Mouse (Mus musculus): ENCODE results near the gene Gpr22. TPM values are rescaled to one million over a fixed set of nuclear protein-coding genes. Genes with fewer than 3 reads are reported as not detected.

The Gpr22 gene
- 19.2 and 22.4 TPM in 2 replicates for polyA plus RNA-seq (2015; fragmentation: Nextera tagmentation; extraction: Ambion mirVana)

GRCm38 (mm10) chr12:31713600-31713999, at the start of gene Gpr22:
Gene Gpr22, minus strand, starts transcription at chr12:31713947.
- Histone ChIP-seq H3K27ac (peak within 1 kb of the TSS; percentile 91), H3K9ac (peak within 1 kb of the TSS; percentile 71), H3K36me3 (replicated peaks) (no peaks in the 10 kb centered on the region), H3K4me2 (peak within 1 kb of the TSS; percentile 49), H3K9me3 (no peaks in the 10 kb centered on the region), H3K27me3 (replicated peaks) (no peaks in the 10 kb centered on the region), H3K4me1 (peaks cover 17% of the 10 kb centered on the region), H3K4me3 (peak within 1 kb of the TSS; percentile 53)
- ATAC-seq (replicated peaks), result peak; percentile 96
- 14% methylated on average over 6 of the region's 6 CpGs for WGBS

- H3K4me1 ChIP-seq, result no peaks in the 10 kb centered on the region
- H3K4me3 ChIP-seq, result no peak overlapping the region
- WGBS, result 49% methylated on average over 2 of the region's 2 CpGs
- H3K4me2 ChIP-seq, result no peak overlapping the region
- H3K27me3 ChIP-seq (replicated peaks), result no peaks in the 10 kb centered on the region
- no peaks in the 10 kb centered on the region for H3K36me3 ChIP-seq (replicated peaks)
- ATAC-seq (replicated peaks), result no peak
- no peak overlapping the region for H3K27ac ChIP-seq
- no peaks in the 10 kb centered on the region for H3K9me3 ChIP-seq
- H3K9ac ChIP-seq, result no peak overlapping the region
Measured at GRCm38 (mm10) chr12:31755885-31756755, 42.4 kb upstream of the Gpr22 start.

DNA sequence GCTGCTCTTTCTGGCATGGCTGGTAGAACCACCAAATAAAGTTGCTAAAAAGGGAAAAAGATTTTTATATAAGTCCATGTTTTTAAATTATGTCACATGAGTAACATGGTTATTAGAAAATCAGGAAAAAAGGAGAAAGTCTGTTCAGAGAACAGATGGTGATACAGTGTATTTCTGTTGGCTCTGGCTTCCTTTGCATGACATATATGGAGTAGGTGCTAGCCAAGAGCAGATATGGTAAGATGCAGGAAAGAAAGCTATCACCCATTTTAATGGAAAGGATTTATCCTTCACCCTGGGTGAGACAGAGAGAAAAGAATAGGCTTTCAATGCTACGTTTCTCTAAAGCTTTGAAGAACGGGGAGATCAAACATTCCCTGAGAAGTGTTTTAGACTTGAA, 40.7 kb upstream of the Gpr22 start:
- Histone ChIP-seq H3K4me1 (no peaks in the 10 kb centered on the region), H3K9ac (no peak overlapping the region), H3K36me3 (replicated peaks) (no peaks in the 10 kb centered on the region), H3K9me3 (no peaks in the 10 kb centered on the region), H3K27me3 (replicated peaks) (no peaks in the 10 kb centered on the region), H3K4me3 (no peak overlapping the region), H3K4me2 (no peak overlapping the region), H3K27ac (no peak overlapping the region)
- ATAC-seq (replicated peaks), result no peak
- WGBS, result 36% methylated on average over 2 of the region's 2 CpGs

DNA sequence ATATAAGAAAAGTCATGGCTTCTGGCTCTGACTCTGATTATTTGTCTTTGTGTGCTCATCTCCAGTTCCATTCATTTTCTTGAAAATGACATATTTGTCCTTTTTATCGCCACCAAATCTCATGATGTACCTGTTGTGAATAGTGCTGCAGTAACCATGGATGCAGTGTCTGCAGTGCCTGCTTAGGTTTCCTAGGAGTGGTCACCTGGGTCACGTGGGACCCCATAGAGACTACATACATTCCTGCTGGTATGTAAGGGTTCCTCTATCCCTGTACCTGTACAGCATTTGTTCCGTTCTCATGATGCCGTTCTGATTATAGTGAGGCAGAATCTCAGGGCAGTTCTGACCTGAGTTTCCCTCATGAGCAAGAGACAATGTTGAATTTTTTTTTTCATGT, 36.1 kb upstream of the Gpr22 start:
- Histone ChIP-seq H3K4me3 (no peak overlapping the region), H3K27me3 (replicated peaks) (no peaks in the 10 kb centered on the region), H3K27ac (no peak overlapping the region), H3K9me3 (no peaks in the 10 kb centered on the region), H3K4me1 (no peaks in the 10 kb centered on the region), H3K9ac (no peak overlapping the region), H3K4me2 (no peak overlapping the region), H3K36me3 (replicated peaks) (no peaks in the 10 kb centered on the region)
- no peak for ATAC-seq (replicated peaks)
- WGBS, result 95% methylated on average over 4 of the region's 4 CpGs

DNA sequence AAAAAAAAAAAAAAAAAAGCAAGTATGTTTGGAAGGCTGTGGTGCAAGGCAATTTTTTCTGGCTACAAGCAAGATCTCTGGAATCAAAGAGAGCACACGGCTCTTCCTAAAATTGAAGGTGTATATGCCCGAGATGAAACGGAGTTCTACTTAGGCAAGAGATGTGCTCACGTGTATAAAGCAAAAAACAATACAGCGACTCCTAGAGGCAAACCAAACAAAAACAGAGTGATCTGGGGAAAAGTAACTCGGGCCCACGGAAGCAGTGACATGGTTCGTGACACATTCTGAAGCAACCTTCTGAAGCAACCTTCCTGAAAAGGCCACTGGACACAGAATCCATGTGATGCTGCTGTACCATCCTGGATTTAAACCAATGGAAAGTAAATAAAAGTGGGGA, 33.6 kb upstream of the Gpr22 start:
- Histone ChIP-seq H3K4me2 (no peak overlapping the region), H3K36me3 (replicated peaks) (no peaks in the 10 kb centered on the region), H3K27ac (no peak overlapping the region), H3K9ac (no peak overlapping the region), H3K4me1 (no peaks in the 10 kb centered on the region), H3K9me3 (no peaks in the 10 kb centered on the region), H3K27me3 (replicated peaks) (no peaks in the 10 kb centered on the region), H3K4me3 (no peak overlapping the region)
- ATAC-seq (replicated peaks), result no peak
- 88% methylated on average over 8 of the region's 8 CpGs for WGBS

DNA sequence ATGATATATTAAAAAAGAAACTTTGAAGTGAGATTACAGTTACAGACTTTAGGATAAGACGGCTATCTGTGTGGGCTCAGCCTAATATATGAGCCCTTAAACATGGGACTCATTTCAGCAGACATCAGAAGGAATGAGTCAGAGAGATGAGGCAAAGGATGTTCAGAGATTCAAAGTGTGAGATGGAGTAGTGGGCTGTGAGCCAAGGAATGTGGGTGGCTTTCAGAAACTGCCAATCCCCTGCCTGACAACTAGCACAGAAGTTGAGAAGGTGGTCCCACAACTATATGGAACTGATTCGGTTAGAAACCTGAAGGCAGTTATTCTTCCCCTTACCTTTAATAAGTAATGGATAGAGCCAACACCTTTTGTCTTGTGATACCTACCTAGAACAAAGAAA, 20.9 kb upstream of the Gpr22 start:
- Histone ChIP-seq H3K27ac (no peak overlapping the region), H3K9me3 (no peaks in the 10 kb centered on the region), H3K36me3 (replicated peaks) (no peaks in the 10 kb centered on the region), H3K4me2 (no peak overlapping the region), H3K9ac (no peak overlapping the region), H3K4me1 (no peaks in the 10 kb centered on the region), H3K27me3 (replicated peaks) (no peaks in the 10 kb centered on the region), H3K4me3 (no peak overlapping the region)
- 88% methylated on average over 2 of the region's 2 CpGs for WGBS
- ATAC-seq (replicated peaks), result no peak

DNA sequence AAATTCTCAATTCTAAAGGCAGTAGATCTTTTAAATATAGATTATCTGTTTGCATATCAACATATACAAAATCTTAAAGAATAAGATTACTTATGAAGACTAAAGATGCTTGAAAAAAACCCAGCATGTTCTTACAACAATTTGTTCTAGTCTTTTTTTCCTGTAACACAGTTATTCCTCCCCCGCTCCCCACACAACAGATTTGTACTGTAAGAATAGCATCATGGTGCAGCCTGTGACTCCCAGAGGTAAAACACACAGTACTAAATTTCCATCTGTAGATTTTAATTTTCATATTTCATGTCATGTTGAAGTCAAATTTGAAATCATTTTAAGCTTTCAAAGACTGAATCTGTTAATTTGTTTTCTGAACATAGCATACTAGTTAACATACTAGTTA, 16.4 kb upstream of the Gpr22 start:
- Histone ChIP-seq H3K27me3 (replicated peaks) (no peaks in the 10 kb centered on the region), H3K36me3 (replicated peaks) (no peaks in the 10 kb centered on the region), H3K4me1 (no peaks in the 10 kb centered on the region), H3K27ac (no peak overlapping the region), H3K4me3 (no peak overlapping the region), H3K4me2 (no peak overlapping the region), H3K9me3 (no peaks in the 10 kb centered on the region), H3K9ac (no peak overlapping the region)
- no peak for ATAC-seq (replicated peaks)
- 86% methylated on average over 1 of the region's 1 CpGs for WGBS

DNA sequence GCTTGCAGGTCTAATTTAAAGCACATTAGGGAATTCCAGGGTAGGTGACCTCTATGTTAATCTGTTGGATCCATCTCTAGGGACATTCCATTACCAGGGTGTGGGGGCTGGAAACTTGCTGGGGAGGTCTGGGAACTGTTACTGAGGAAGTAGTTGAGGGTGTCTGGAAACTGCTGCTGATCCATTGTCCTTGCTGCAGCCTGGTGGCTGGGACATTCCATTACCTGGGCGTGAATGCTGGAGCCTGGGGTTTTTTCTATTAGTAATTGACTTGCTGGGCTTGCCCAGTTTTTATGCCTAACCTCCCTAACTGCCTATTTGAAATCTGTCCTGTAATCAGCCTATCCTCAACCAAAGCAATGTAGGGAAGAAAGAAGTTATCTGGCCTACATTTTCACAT, 13.0 kb upstream of the Gpr22 start:
- 59% methylated on average over 1 of the region's 1 CpGs for WGBS
- no peaks in the 10 kb centered on the region for H3K27me3 ChIP-seq (replicated peaks)
- no peak overlapping the region for H3K9ac ChIP-seq
- no peaks in the 10 kb centered on the region for H3K36me3 ChIP-seq (replicated peaks)
- H3K9me3 ChIP-seq, result no peaks in the 10 kb centered on the region
- H3K4me2 ChIP-seq, result no peak overlapping the region
- no peak overlapping the region for H3K27ac ChIP-seq
- no peak for ATAC-seq (replicated peaks)
- no peak overlapping the region for H3K4me3 ChIP-seq
- no peaks in the 10 kb centered on the region for H3K4me1 ChIP-seq

GRCm38 (mm10) chr12:31725511-31726275, 11.9 kb upstream of the Gpr22 start:
- no peak for ATAC-seq (replicated peaks)
- H3K9me3 ChIP-seq, result no peaks in the 10 kb centered on the region
- H3K4me3 ChIP-seq, result no peak overlapping the region
- no peak overlapping the region for H3K4me2 ChIP-seq
- 91% methylated on average over 12 of the region's 12 CpGs for WGBS
- no peaks in the 10 kb centered on the region for H3K27me3 ChIP-seq (replicated peaks)
- H3K36me3 ChIP-seq (replicated peaks), result no peaks in the 10 kb centered on the region
- H3K9ac ChIP-seq, result no peak overlapping the region
- H3K27ac ChIP-seq, result no peak overlapping the region
- no peaks in the 10 kb centered on the region for H3K4me1 ChIP-seq

DNA sequence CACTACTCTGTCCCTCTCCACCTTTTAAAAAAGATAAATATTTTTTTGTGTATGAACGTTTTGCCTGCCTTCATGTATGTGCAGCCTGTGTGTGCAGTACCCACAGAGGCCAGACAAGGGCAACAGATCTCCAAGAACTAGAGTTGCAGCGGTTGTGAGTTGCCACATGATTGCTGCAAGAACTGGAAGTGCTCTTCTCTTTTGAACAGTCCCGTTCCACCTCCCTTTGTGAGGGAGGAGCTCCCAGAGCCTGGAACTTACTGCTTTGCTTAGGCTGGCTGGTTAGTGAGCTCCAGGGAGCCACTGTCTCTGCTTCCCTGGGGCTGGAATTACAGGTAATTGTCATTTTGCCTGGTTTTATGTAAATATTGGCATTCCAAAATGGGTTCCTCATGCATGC, 10.8 kb upstream of the Gpr22 start:
- Histone ChIP-seq H3K36me3 (replicated peaks) (no peaks in the 10 kb centered on the region), H3K4me2 (no peak overlapping the region), H3K9me3 (no peaks in the 10 kb centered on the region), H3K27me3 (replicated peaks) (no peaks in the 10 kb centered on the region), H3K4me3 (no peak overlapping the region), H3K4me1 (no peaks in the 10 kb centered on the region), H3K9ac (no peak overlapping the region), H3K27ac (no peak overlapping the region)
- ATAC-seq (replicated peaks), result no peak
- 89% methylated on average over 3 of the region's 3 CpGs for WGBS

- Histone ChIP-seq H3K9me3 (no peaks in the 10 kb centered on the region), H3K36me3 (replicated peaks) (no peaks in the 10 kb centered on the region), H3K4me2 (no peak overlapping the region), H3K4me1 (no peaks in the 10 kb centered on the region), H3K27me3 (replicated peaks) (no peaks in the 10 kb centered on the region), H3K27ac (no peak overlapping the region), H3K9ac (no peak overlapping the region), H3K4me3 (no peak overlapping the region)
- WGBS, result 92% methylated on average over 1 of the region's 1 CpGs
- ATAC-seq (replicated peaks), result no peak
Measured at GRCm38 (mm10) chr12:31719586-31720275, 6.0 kb upstream of the Gpr22 start.

- H3K4me1 ChIP-seq, result peaks cover 13% of the 10 kb centered on the region
- peak; percentile 65 for ATAC-seq (replicated peaks)
- no peaks in the 10 kb centered on the region for H3K27me3 ChIP-seq (replicated peaks)
- peak overlapping the region; percentile 71; the same call in 1 of the 2 replicates for H3K9ac ChIP-seq
- no peaks in the 10 kb centered on the region for H3K36me3 ChIP-seq (replicated peaks)
- 83% methylated on average over 3 of the region's 3 CpGs for WGBS
- peak overlapping the region; percentile 49 for H3K4me2 ChIP-seq
- H3K9me3 ChIP-seq, result no peaks in the 10 kb centered on the region
- H3K4me3 ChIP-seq, result peak overlapping the region; percentile 53
- H3K27ac ChIP-seq, result peak overlapping the region; percentile 91
Measured at GRCm38 (mm10) chr12:31714070-31714469, 323 bp upstream of the Gpr22 start.

Data from midbrain, embryonic 15.5 days (tissue).